Mouse (Mus musculus) cerebellum, adult 2 months (tissue): ENCODE results near the gene Chat. TPM values are rescaled to one million over a fixed set of nuclear protein-coding genes. Genes with fewer than 3 reads are reported as not detected.
A peak's percentile ranks its signal among the peaks of the same experiment; 100 is the strongest.

Source experiments
- DNase-seq, 2 experiments: peaks; one replicate each; pipeline ENCODE4 v3.0.0; 2021
- H3K27ac ChIP-seq: fragments of 200-500 bp; 2 replicates; pipeline ENCODE4 v1.5.1; 2012; ENCODE audit warnings: low read length, control low read depth, inconsistent platforms; ENCODE audit not compliant: insufficient read depth
- H3K27me3 ChIP-seq: fragments of 200-500 bp; 2 replicates; pipeline ENCODE4 v1.6.1; 2012; ENCODE audit warnings: inconsistent platforms, mild to moderate bottlenecking, low read length, moderate library complexity; ENCODE audit not compliant: control insufficient read depth, insufficient read depth
- H3K4me1 ChIP-seq: fragments of 200-500 bp; 2 replicates; pipeline ENCODE4 v1.6.1; 2011; ENCODE audit warnings: low read length; ENCODE audit not compliant: control insufficient read depth, insufficient read depth
- H3K4me3 ChIP-seq: fragments of 200-500 bp; replicated peaks from 2 replicates; pipeline ENCODE3; 2011; ENCODE audit warnings: mild to moderate bottlenecking, low read depth, low read length, control low read depth; ENCODE audit not compliant: insufficient read depth
- CTCF ChIP-seq: fragments of 200-500 bp; IDR thresholded peaks from 2 replicates; pipeline ENCODE4 v1.5.1; 2011; ENCODE audit warnings: low read depth, mild to moderate bottlenecking, control low read depth, low read length, moderate library complexity, borderline replicate concordance; ENCODE audit not compliant: insufficient read depth
- POLR2A ChIP-seq: fragments of 200-500 bp; IDR thresholded peaks from 2 replicates; pipeline ENCODE4 v1.6.1; 2011; ENCODE audit warnings: low read length, control low read depth, borderline replicate concordance; ENCODE audit not compliant: insufficient read depth
- WGBS: fragments of 180-500 bp; shearing (Covaris S2); methylation state at CpG from one replicate; pipeline ENCODE4 v1.1.7; 2018; 5-methylcytosine and 5-hydroxymethylcytosine counted together
- polyA plus RNA-seq: library from polyadenylated mRNA; depleted of rRNA; stranded (reverse); fragments of >200 nt; gene quantifications from 2 replicates; pipeline ENCODE4 v1.2.3, GENCODE M21; 2012

Gene Chat
- polyA plus RNA-seq, 1 experiment = 7.8 TPM

GRCm38 (mm10) chr14:32476559-32476958, 10.8 kb upstream of the Chat start:
- Histone ChIP-seq H3K27ac (no peak overlapping the region), H3K4me1 (peaks cover 9% of the 10 kb centered on the region), H3K4me3 (no peak overlapping the region), H3K27me3 (no peaks in the 10 kb centered on the region; the same call in 1 of the 2 replicates)
- no peak for TF ChIP-seq CTCF
- no peak for TF ChIP-seq POLR2A
- no peak for DNase-seq
- WGBS = 83% methylated on average over 6 of the region's 6 CpGs

- WGBS = 7% methylated on average over 4 of the region's 4 CpGs
- Histone ChIP-seq H3K4me3 (no peak overlapping the region), H3K27me3 (no peaks in the 10 kb centered on the region), H3K4me1 (peaks cover 9% of the 10 kb centered on the region), H3K27ac (no peak overlapping the region)
- DNase-seq = peak; percentile 68 to 71
- peak; percentile 79 for TF ChIP-seq CTCF
- no peak for TF ChIP-seq POLR2A
Measured at GRCm38 (mm10) chr14:32472996-32473395, 7.2 kb upstream of the Chat start.

GRCm38 (mm10) chr14:32467606-32468005, 1.8 kb upstream of the Chat start:
- H3K27ac ChIP-seq = no peak overlapping the region
- H3K4me1 ChIP-seq = peaks cover 5% of the 10 kb centered on the region; the same call in 1 of the 2 replicates
- no peak for DNase-seq
- WGBS = 33% methylated on average over 5 of the region's 5 CpGs
- no peak for TF ChIP-seq CTCF
- TF ChIP-seq POLR2A = no peak
- peaks cover 6% of the 10 kb centered on the region; the same call in 1 of the 2 replicates for H3K27me3 ChIP-seq
- no peak overlapping the region for H3K4me3 ChIP-seq

- Histone ChIP-seq H3K27ac (no peak overlapping the region), H3K4me1 (peaks cover 5% of the 10 kb centered on the region; the same call in 1 of the 2 replicates), H3K4me3 (no peak overlapping the region), H3K27me3 (peaks cover 6% of the 10 kb centered on the region; the same call in 1 of the 2 replicates)
- 9% methylated on average over 9 of the region's 11 CpGs for WGBS
- DNase-seq = no peak
- no peak for TF ChIP-seq POLR2A
Measured at GRCm38 (mm10) chr14:32465506-32465870, 301 bp downstream of the Chat start.

GRCm38 (mm10) chr14:32464601-32465505, 936 bp downstream of the Chat start, which contains the start of gene Slc18a3:
TSS of gene Slc18a3 (minus strand) at chr14:32464850.
- H3K27ac ChIP-seq = no peak within 1 kb of the TSS
- H3K4me1 ChIP-seq = peaks cover 5% of the 10 kb centered on the region; the same call in 1 of the 2 replicates
- WGBS = under 1% methylated on average over 69 of the region's 70 CpGs
- peaks cover 6% of the 10 kb centered on the region; the same call in 1 of the 2 replicates for H3K27me3 ChIP-seq
- no peak for DNase-seq
- H3K4me3 ChIP-seq = no peak within 1 kb of the TSS
- TF ChIP-seq CTCF (no peak), POLR2A (no peak)

- Histone ChIP-seq H3K4me3 (no peak overlapping the region), H3K4me1 (peaks cover 5% of the 10 kb centered on the region; the same call in 1 of the 2 replicates), H3K27ac (no peak overlapping the region), H3K27me3 (peaks cover 6% of the 10 kb centered on the region; the same call in 1 of the 2 replicates)
- DNase-seq = no peak
- TF ChIP-seq CTCF = no peak
- no peak for TF ChIP-seq POLR2A
- 3% methylated on average over 74 of the region's 74 CpGs for WGBS
Measured at GRCm38 (mm10) chr14:32463211-32464040, 2.4 kb downstream of the Chat start.

GRCm38 (mm10) chr14:32452552-32452951, 13.2 kb downstream of the Chat start:
- Histone ChIP-seq H3K27me3 (no peaks in the 10 kb centered on the region), H3K4me3 (no peak overlapping the region), H3K4me1 (no peaks in the 10 kb centered on the region), H3K27ac (no peak overlapping the region)
- TF ChIP-seq CTCF = no peak
- no peak for TF ChIP-seq POLR2A
- WGBS = 27% methylated on average over 4 of the region's 4 CpGs
- DNase-seq = no peak
